ENCODE assay signal across 14 mouse cellular contexts in the genomic region with DNA sequence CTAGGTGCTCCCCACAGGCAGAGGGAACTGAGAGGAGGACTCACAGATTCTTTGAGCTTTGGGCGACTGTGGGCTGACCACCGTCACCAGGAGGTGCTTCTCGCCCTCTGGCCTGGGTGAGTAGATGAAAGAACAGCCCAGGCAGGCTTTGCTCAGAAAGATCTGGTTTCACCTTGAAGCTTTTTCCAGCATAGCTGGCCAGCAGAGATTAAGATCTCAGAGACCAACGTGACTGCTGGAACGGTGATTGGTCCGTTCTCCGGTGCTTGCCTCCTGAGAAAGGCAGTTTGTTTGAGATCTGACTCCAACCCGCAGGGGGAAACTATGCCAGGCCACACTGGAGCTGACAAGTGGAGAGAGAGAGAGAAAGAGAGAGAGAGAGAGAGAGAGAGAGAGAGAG. TPM values are rescaled to one million over a fixed set of nuclear protein-coding genes. Genes with fewer than 3 reads are reported as not detected.
A peak's percentile ranks its signal among the peaks of the same experiment; 100 is the strongest.
DNase-seq lines count a peak whose midpoint lies in the region; ATAC-seq lines count a peak whose summit lies in the region.
"Had no signal": no experiment of that assay in that cellular context is flagged by ENCODE, and none has a peak within 500 bp of the region (broad histone marks: within the 10 kb centered on the region; RNA-seq: fewer than 3 reads in every experiment).

No protein-coding gene starts in this region.

- H3K36me3 ChIP-seq in embryonic facial prominence, embryonic 13.5 days, result no peaks in the 10 kb centered on the region
- no peaks in the 10 kb centered on the region for H3K36me3 ChIP-seq in kidney, embryonic 15.5 days
- H3K36me3 ChIP-seq in forebrain, embryonic 16.5 days (ENCODE audit: control insufficient read depth, insufficient read depth), result no peaks in the 10 kb centered on the region
- H3K36me3 ChIP-seq: forebrain, embryonic 15.5 days; G1E had no signal

- peaks cover 24% of the 10 kb centered on the region for H3K4me1 ChIP-seq in embryonic facial prominence, embryonic 13.5 days
- peaks cover 19% of the 10 kb centered on the region; the same call in 1 of the 2 replicates for H3K4me1 ChIP-seq in kidney, embryonic 15.5 days
- peaks cover 15% of the 10 kb centered on the region for H3K4me1 ChIP-seq in forebrain, embryonic 16.5 days (replicated peaks; ENCODE audit: control insufficient read depth, insufficient read depth, low read length)

- peak; percentile 47 to 71 for DNase-seq in adrenal gland, adult (ENCODE audit: inconsistent age in 2 of 2, low spot score in 1 of 2)
- no peak for DNase-seq in adrenal gland, postnatal 4 days (ENCODE audit: low spot score in 2 of 2)
- peak; percentile 42 for DNase-seq in lung, postnatal 36 days
- no peak for DNase-seq in layer of hippocampus, postnatal 14 days (ENCODE audit: low spot score in 2 of 2)
- DNase-seq in spleen, postnatal 36 days (ENCODE audit: low spot score in 2 of 2), result no peak
- DNase-seq: cerebellum, adult 8-10 months; retina, postnatal 1 day had no signal

- H3K9ac ChIP-seq in embryonic facial prominence, embryonic 13.5 days, result no peak overlapping the region
- no peak overlapping the region for H3K9ac ChIP-seq in kidney, embryonic 15.5 days
- H3K9ac ChIP-seq in forebrain, embryonic 16.5 days (replicated peaks; ENCODE audit: low read depth, low read length), result no peak overlapping the region
- H3K9ac ChIP-seq: forebrain, embryonic 15.5 days had no signal

- 28% methylated on average over 8 of the region's 8 CpGs for WGBS in embryonic facial prominence, embryonic 13.5 days
- WGBS in kidney, embryonic 15.5 days, result 48% methylated on average over 8 of the region's 8 CpGs
- WGBS in forebrain, embryonic 16.5 days, result 89% methylated on average over 8 of the region's 8 CpGs

- no peak overlapping the region for H3K4me2 ChIP-seq in embryonic facial prominence, embryonic 13.5 days
- no peak overlapping the region for H3K4me2 ChIP-seq in kidney, embryonic 15.5 days
- H3K4me2 ChIP-seq in forebrain, embryonic 16.5 days (ENCODE audit: low read length), result no peak overlapping the region
- H3K4me2 ChIP-seq: forebrain, embryonic 15.5 days had no signal

- H3K27me3 ChIP-seq in embryonic facial prominence, embryonic 13.5 days, result peaks cover 15% of the 10 kb centered on the region
- peaks cover 24% of the 10 kb centered on the region for H3K27me3 ChIP-seq in kidney, embryonic 15.5 days
- H3K27me3 ChIP-seq in forebrain, embryonic 16.5 days (replicated peaks; ENCODE audit: control insufficient read depth, insufficient read depth, low read length), result no peaks in the 10 kb centered on the region
- H3K27me3 ChIP-seq: forebrain, embryonic 15.5 days had no signal

- H3K4me3 ChIP-seq in embryonic facial prominence, embryonic 13.5 days, result no peak overlapping the region
- H3K4me3 ChIP-seq in kidney, embryonic 15.5 days (replicated peaks), result no peak overlapping the region
- H3K4me3 ChIP-seq in forebrain, embryonic 16.5 days (replicated peaks; ENCODE audit: low read length), result no peak overlapping the region
- H3K4me3 ChIP-seq: forebrain, embryonic 15.5 days; myocyte had no signal

- ATAC-seq in embryonic facial prominence, embryonic 13.5 days (ENCODE audit: insufficient number of reproducible peaks, insufficient read depth, low FRiP score, low TSS enrichment, low read depth), result peak; percentile 13; the same call in 1 of the 2 replicates
- peak; percentile 57; the same call in 1 of the 2 replicates for ATAC-seq in kidney, embryonic 15.5 days (replicated peaks; ENCODE audit: low FRiP score)
- no peak for ATAC-seq in forebrain, embryonic 16.5 days
- ATAC-seq: forebrain, embryonic 15.5 days; intestine, embryonic 16.5 days had no signal

- peak overlapping the region; percentile 77 for H3K27ac ChIP-seq in embryonic facial prominence, embryonic 13.5 days
- peak overlapping the region; percentile 84 for H3K27ac ChIP-seq in kidney, embryonic 15.5 days
- H3K27ac ChIP-seq in forebrain, embryonic 16.5 days (ENCODE audit: low read length), result no peak overlapping the region
- H3K27ac ChIP-seq: forebrain, embryonic 15.5 days had no signal

- H3K9me3 ChIP-seq in embryonic facial prominence, embryonic 13.5 days, result no peaks in the 10 kb centered on the region
- H3K9me3 ChIP-seq in kidney, embryonic 15.5 days (replicated peaks), result no peaks in the 10 kb centered on the region
- H3K9me3 ChIP-seq in forebrain, embryonic 16.5 days (ENCODE audit: control insufficient read depth, low read length), result no peaks in the 10 kb centered on the region
- H3K9me3 ChIP-seq: forebrain, embryonic 15.5 days; G1E had no signal

RNA-seq across cellular contexts. Expression of a gene that starts 19.3 kb away (rescaled TPM):
- total RNA-seq in adrenal gland, postnatal 4 days (2021), result 1,000 to 10,000 TPM; 2,291 to 2,466 TPM
- 1,553 and 1,557 TPM in 2 replicates for polyA plus RNA-seq in embryonic facial prominence, embryonic 13.5 days (2015; fragmentation: Nextera tagmentation; extraction: Ambion mirVana)
- 1,379 and 1,393 TPM in 2 replicates for polyA plus RNA-seq in kidney, embryonic 15.5 days (2015; fragmentation: Nextera tagmentation; extraction: Ambion mirVana)
- polyA plus RNA-seq in forebrain, embryonic 16.5 days (2015; fragmentation: Nextera tagmentation; extraction: Ambion mirVana), result 804 and 844 TPM in 2 replicates
- total RNA-seq in layer of hippocampus, postnatal 14 days (2021), result 1,000 to 10,000 TPM; 1,323 to 1,423 TPM

RNA-seq across cellular contexts. Expression of a gene that starts 51.6 kb away (rescaled TPM):
- total RNA-seq in adrenal gland, postnatal 4 days (2021), result 10 to 100 TPM; 45.0 to 52.8 TPM
- 104 and 108 TPM in 2 replicates for polyA plus RNA-seq in embryonic facial prominence, embryonic 13.5 days (2015; fragmentation: Nextera tagmentation; extraction: Ambion mirVana)
- 123 and 127 TPM in 2 replicates for polyA plus RNA-seq in kidney, embryonic 15.5 days (2015; fragmentation: Nextera tagmentation; extraction: Ambion mirVana)
- polyA plus RNA-seq in forebrain, embryonic 16.5 days (2015; fragmentation: Nextera tagmentation; extraction: Ambion mirVana), result 36.6 and 37.5 TPM in 2 replicates
- total RNA-seq in layer of hippocampus, postnatal 14 days (2021), result 1 to 10 TPM; 3.3 to 5.8 TPM

Comparison
In these comparisons a context has a peak if more than half of its experiments do, and no peak if none do; other contexts are left out.
1. DNase-seq: peak in adrenal gland, adult (2 of 2) and lung, postnatal 36 days (single experiment); none in adrenal gland, postnatal 4 days (0 of 2), layer of hippocampus, postnatal 14 days (0 of 2) and spleen, postnatal 36 days (0 of 2).